Mouse (Mus musculus): ENCODE measurements around the gene Epb41l3. TPM values are rescaled to one million over a fixed set of nuclear protein-coding genes. Genes with fewer than 3 reads are reported as not detected.

Epb41l3 gene
- polyA plus RNA-seq, 1 experiment from 2014 or later: 174 TPM

DNA sequence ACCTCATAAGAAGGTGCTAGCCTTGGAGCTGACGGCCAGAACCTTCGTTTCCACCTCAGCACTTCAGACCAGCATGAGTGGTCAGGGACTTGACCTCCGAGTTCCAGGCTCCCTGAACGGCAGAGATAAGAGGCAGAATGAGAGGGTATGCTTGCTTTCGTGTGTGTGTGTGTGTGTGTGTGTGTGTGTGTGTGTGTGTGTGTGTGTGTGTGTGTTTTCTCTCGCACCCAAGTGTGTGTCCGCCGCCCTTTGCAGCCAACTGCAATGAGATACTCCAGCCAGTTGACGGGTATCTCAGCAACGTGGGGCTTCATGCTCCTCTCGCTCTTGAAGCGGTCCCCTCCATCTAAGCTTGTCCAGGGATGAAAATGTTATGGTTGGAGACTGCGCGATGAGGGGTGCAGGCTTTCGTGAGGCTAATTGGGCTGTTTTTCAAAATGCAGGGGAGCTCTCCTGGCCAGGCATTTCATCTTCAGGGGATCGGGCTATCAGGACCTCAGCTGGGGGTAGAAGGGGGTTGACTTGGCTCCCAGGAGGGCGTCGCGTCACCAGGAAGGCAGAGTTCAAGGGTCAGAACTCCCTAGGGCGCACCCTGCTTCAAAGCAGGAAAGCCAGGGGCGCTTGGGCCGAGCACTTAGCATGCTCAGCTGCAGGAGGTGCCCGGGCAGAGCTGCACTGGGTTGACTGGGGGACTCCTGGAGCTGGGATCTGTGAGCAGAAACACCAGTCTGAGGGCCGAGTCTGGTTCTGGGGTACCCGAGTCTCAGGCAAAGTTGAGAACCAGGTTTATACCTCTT, 1.5 kb downstream of the Epb41l3 start:
- peak overlapping the region; percentile 68 for H3K4me3 ChIP-seq (ENCODE audit: low read depth, low read length)
- WGBS: 4% methylated on average over 25 of the region's 25 CpGs
- no peaks in the 10 kb centered on the region; the same call in 1 of the 2 replicates for H3K4me1 ChIP-seq (replicated peaks; ENCODE audit: control insufficient read depth, insufficient read depth, low read length)
- no peaks in the 10 kb centered on the region for H3K36me3 ChIP-seq (ENCODE audit: control insufficient read depth, insufficient read depth)
- H3K4me2 ChIP-seq (replicated peaks; ENCODE audit: low read depth): peak overlapping the region; percentile 72
- H3K27me3 ChIP-seq (replicated peaks; ENCODE audit: control insufficient read depth, insufficient read depth, low read length): no peaks in the 10 kb centered on the region
- peak overlapping the region; percentile 83 for H3K9ac ChIP-seq (ENCODE audit: low read depth, low read length)
- no peaks in the 10 kb centered on the region for H3K9me3 ChIP-seq (ENCODE audit: control insufficient read depth)
- TF ChIP-seq CTCF (IDR thresholded peaks at IDR 0.05; ENCODE audit: low read depth): 0 out of 2 replicates have a peak, but pooled peaks have one; percentile 5
- ATAC-seq: peak; percentile 34
- peak overlapping the region; percentile 91 for H3K27ac ChIP-seq (ENCODE audit: low read depth, low read length)

- H3K27me3 ChIP-seq (replicated peaks; ENCODE audit: control insufficient read depth, insufficient read depth, low read length): no peaks in the 10 kb centered on the region
- peak overlapping the region; percentile 83 for H3K9ac ChIP-seq (ENCODE audit: low read depth, low read length)
- WGBS: 10% methylated on average over 11 of the region's 11 CpGs
- H3K9me3 ChIP-seq (ENCODE audit: control insufficient read depth): no peaks in the 10 kb centered on the region
- 0 out of 2 replicates have a peak, but pooled peaks have one; percentile 5 for ATAC-seq
- peak overlapping the region; percentile 91 for H3K27ac ChIP-seq (ENCODE audit: low read depth, low read length)
- TF ChIP-seq CTCF (IDR thresholded peaks at IDR 0.05; ENCODE audit: low read depth): no peak
- no peaks in the 10 kb centered on the region; the same call in 1 of the 2 replicates for H3K4me1 ChIP-seq (replicated peaks; ENCODE audit: control insufficient read depth, insufficient read depth, low read length)
- H3K36me3 ChIP-seq (ENCODE audit: control insufficient read depth, insufficient read depth): no peaks in the 10 kb centered on the region
- peak overlapping the region; percentile 68 for H3K4me3 ChIP-seq (ENCODE audit: low read depth, low read length)
- peak overlapping the region; percentile 72 for H3K4me2 ChIP-seq (replicated peaks; ENCODE audit: low read depth)
These were observed 2.0 kb downstream of the Epb41l3 start for GRCm38 (mm10) chr17:69077544-69077920.

- Histone ChIP-seq H3K4me3 (ENCODE audit: low read depth, low read length) (no peak overlapping the region), H3K27ac (ENCODE audit: low read depth, low read length) (no peak overlapping the region), H3K36me3 (ENCODE audit: control insufficient read depth, insufficient read depth) (no peaks in the 10 kb centered on the region), H3K4me1 (replicated peaks; ENCODE audit: control insufficient read depth, insufficient read depth, low read length) (no peaks in the 10 kb centered on the region; the same call in 1 of the 2 replicates), H3K9me3 (ENCODE audit: control insufficient read depth) (no peaks in the 10 kb centered on the region), H3K9ac (ENCODE audit: low read depth, low read length) (no peak overlapping the region), H3K27me3 (replicated peaks; ENCODE audit: control insufficient read depth, insufficient read depth, low read length) (no peaks in the 10 kb centered on the region), H3K4me2 (replicated peaks; ENCODE audit: low read depth) (no peak overlapping the region)
- TF ChIP-seq CTCF (IDR thresholded peaks at IDR 0.05; ENCODE audit: low read depth): no peak
- WGBS: 89% methylated on average over 7 of the region's 7 CpGs
- ATAC-seq: no peak
These were observed 6.8 kb downstream of the Epb41l3 start for GRCm38 (mm10) chr17:69082316-69082715.

GRCm38 (mm10) chr17:69091618-69092017, 16.1 kb downstream of the Epb41l3 start:
- H3K4me3 ChIP-seq (ENCODE audit: low read depth, low read length): no peak overlapping the region
- no peaks in the 10 kb centered on the region for H3K36me3 ChIP-seq (ENCODE audit: control insufficient read depth, insufficient read depth)
- ATAC-seq: no peak
- 95% methylated on average over 3 of the region's 3 CpGs for WGBS
- H3K27me3 ChIP-seq (replicated peaks; ENCODE audit: control insufficient read depth, insufficient read depth, low read length): no peaks in the 10 kb centered on the region
- no peak overlapping the region for H3K27ac ChIP-seq (ENCODE audit: low read depth, low read length)
- TF ChIP-seq CTCF (IDR thresholded peaks at IDR 0.05; ENCODE audit: low read depth): no peak
- no peaks in the 10 kb centered on the region for H3K9me3 ChIP-seq (ENCODE audit: control insufficient read depth)
- H3K4me2 ChIP-seq (replicated peaks; ENCODE audit: low read depth): no peak overlapping the region
- H3K9ac ChIP-seq (ENCODE audit: low read depth, low read length): no peak overlapping the region
- H3K4me1 ChIP-seq (replicated peaks; ENCODE audit: control insufficient read depth, insufficient read depth, low read length): no peaks in the 10 kb centered on the region

DNA sequence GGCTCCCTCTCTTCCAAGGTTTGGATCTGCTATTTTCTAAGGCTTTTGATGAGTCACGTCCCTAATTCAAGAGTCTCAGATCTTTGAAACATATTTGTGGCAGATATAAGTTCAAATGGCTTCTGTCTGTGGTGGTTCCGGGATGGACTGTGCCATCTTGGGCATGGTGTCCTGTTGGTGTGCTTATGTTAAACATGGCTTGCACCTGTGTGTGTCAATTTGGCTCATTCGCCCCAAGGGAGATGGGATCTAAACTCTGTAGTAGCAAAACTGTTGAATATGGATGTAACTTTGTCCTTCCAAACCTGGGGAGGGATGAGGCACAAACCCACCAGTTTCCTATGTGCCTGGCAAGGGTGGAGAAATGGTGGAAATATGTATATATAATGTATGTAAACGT, 21.6 kb downstream of the Epb41l3 start:
- no peak overlapping the region for H3K9ac ChIP-seq (ENCODE audit: low read depth, low read length)
- H3K27ac ChIP-seq (ENCODE audit: low read depth, low read length): no peak overlapping the region
- no peaks in the 10 kb centered on the region for H3K27me3 ChIP-seq (replicated peaks; ENCODE audit: control insufficient read depth, insufficient read depth, low read length)
- no peak for TF ChIP-seq CTCF (IDR thresholded peaks at IDR 0.05; ENCODE audit: low read depth)
- H3K4me2 ChIP-seq (replicated peaks; ENCODE audit: low read depth): no peak overlapping the region
- H3K9me3 ChIP-seq (ENCODE audit: control insufficient read depth): no peaks in the 10 kb centered on the region
- 87% methylated on average over 4 of the region's 4 CpGs for WGBS
- no peaks in the 10 kb centered on the region for H3K36me3 ChIP-seq (ENCODE audit: control insufficient read depth, insufficient read depth)
- H3K4me1 ChIP-seq (replicated peaks; ENCODE audit: control insufficient read depth, insufficient read depth, low read length): no peaks in the 10 kb centered on the region
- no peak for ATAC-seq
- H3K4me3 ChIP-seq (ENCODE audit: low read depth, low read length): no peak overlapping the region

DNA sequence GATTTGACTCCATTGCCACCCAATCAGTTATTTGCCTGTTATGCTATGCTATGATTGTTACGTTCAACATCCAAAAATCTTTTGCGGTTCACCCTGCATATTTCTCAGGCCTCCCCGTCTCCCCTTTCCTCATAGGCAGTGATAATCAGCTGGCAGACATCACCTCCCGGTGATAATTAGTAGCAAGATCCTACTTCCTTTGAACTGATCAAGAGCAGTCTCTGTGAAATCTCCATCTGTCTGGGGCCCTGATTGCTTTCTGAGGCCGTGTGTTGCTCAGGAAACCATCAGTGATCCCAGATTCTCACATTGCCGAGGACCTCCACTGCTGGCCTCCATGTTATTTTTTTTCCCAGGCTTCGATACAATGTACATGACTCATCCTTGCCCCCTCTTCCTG, 22.5 kb downstream of the Epb41l3 start:
- Histone ChIP-seq H3K36me3 (ENCODE audit: control insufficient read depth, insufficient read depth) (no peaks in the 10 kb centered on the region), H3K9me3 (ENCODE audit: control insufficient read depth) (no peaks in the 10 kb centered on the region), H3K27me3 (replicated peaks; ENCODE audit: control insufficient read depth, insufficient read depth, low read length) (no peaks in the 10 kb centered on the region), H3K4me3 (ENCODE audit: low read depth, low read length) (no peak overlapping the region), H3K27ac (ENCODE audit: low read depth, low read length) (no peak overlapping the region), H3K4me2 (replicated peaks; ENCODE audit: low read depth) (no peak overlapping the region), H3K4me1 (replicated peaks; ENCODE audit: control insufficient read depth, insufficient read depth, low read length) (no peaks in the 10 kb centered on the region), H3K9ac (ENCODE audit: low read depth, low read length) (no peak overlapping the region)
- ATAC-seq: no peak
- 73% methylated on average over 7 of the region's 7 CpGs for WGBS
- TF ChIP-seq CTCF (IDR thresholded peaks at IDR 0.05; ENCODE audit: low read depth): no peak
